Mouse (Mus musculus): ENCODE results near the gene Retnla.

DNA sequence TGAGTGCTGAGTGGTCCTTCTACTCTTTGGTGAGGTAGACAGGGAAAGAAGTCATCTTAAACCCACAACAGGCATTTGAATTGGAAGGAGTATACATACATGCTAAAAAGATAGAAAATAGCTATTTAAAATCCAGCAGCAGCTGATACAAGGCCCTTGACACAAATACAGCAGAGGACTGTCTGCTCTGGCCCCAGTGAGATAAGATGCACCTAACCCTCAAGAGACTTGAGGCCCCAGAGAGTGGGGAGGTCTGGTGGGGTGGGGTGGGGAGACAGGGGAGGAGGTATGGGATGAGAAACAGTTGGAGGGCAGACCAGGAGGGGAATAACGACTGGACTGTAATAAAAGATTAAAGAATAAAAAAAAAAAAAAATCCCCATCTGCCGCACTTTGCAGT lies 25.3 kb downstream of the Retnla start:
- TF ChIP-seq CTCF (IDR thresholded peaks at IDR 0.05; ENCODE audit: borderline replicate concordance, extremely low read depth, insufficient read depth, insufficient read length), result no peak
- no peak for TF ChIP-seq POLR2A (IDR thresholded peaks at IDR 0.05; ENCODE audit: borderline replicate concordance, extremely low read depth, insufficient read depth, insufficient read length, poor library complexity, severe bottlenecking)
